Comparison of ENCODE assay signal across 25 mouse cellular contexts in genomic region chr5:114048731-114049308, GRCm38 (mm10). TPM values are rescaled to one million over a fixed set of nuclear protein-coding genes. Genes with fewer than 3 reads are reported as not detected.
DNase-seq lines count a peak whose midpoint lies in the region; ATAC-seq and TF ChIP-seq lines count a peak whose summit lies in the region.
"Had no signal": no experiment of that assay in that cellular context is flagged by ENCODE, and none has a peak within 500 bp of the region (broad histone marks: within the 10 kb centered on the region; RNA-seq: fewer than 3 reads in every experiment).

No protein-coding gene starts in this region.

- WGBS in kidney, postnatal 0 days, result 54% methylated on average over 12 of the region's 12 CpGs
- WGBS in midbrain, embryonic 13.5 days, result 56% methylated on average over 12 of the region's 12 CpGs
- 71% methylated on average over 12 of the region's 12 CpGs for WGBS in midbrain, embryonic 10.5 days
- 46% methylated on average over 12 of the region's 12 CpGs for WGBS in stomach, postnatal 0 days

- no peak for DNase-seq in kidney, postnatal 0 days (ENCODE audit: low spot score)
- DNase-seq in kidney, postnatal 25 days, result no peak
- no peak for DNase-seq in midbrain, embryonic 10.5 days (ENCODE audit: low spot score)
- peak; percentile 26 for DNase-seq in brain, embryonic 14.5 days (ENCODE audit: low read depth)
- DNase-seq in stomach, postnatal 0 days (ENCODE audit: low spot score), result no peak
- DNase-seq in embryo, embryonic 10 days (ENCODE audit: low spot score), result no peak
- DNase-seq: adrenal gland, postnatal 14 days; cerebellum, adult 9-10 months; gastrocnemius, postnatal 14 days; heart, adult 18-20 months; heart, postnatal 10 days; lung, adult 18-20 months; lung, postnatal 4 days; right cerebral cortex, adult 18-20 months; right cerebral cortex, postnatal 4 days; thymus, postnatal 25 days had no signal

- no peaks in the 10 kb centered on the region for H3K27me3 ChIP-seq in kidney, postnatal 0 days (ENCODE audit: insufficient read depth, low read length)
- no peaks in the 10 kb centered on the region for H3K27me3 ChIP-seq in midbrain, embryonic 13.5 days
- 0 out of 2 replicates have a peak, but pooled peaks cover 3% of the 10 kb centered on the region for H3K27me3 ChIP-seq in midbrain, embryonic 10.5 days (ENCODE audit: low read depth, poor library complexity, severe bottlenecking)
- H3K27me3 ChIP-seq in stomach, postnatal 0 days (ENCODE audit: control insufficient read depth, insufficient read depth, low read length), result no peaks in the 10 kb centered on the region
- H3K27me3 ChIP-seq: hindbrain, embryonic 15.5 days; limb, embryonic 15.5 days; neural tube, embryonic 12.5 days had no signal

- no peak for TF ChIP-seq POLR2A in brain, embryonic 14.5 days (IDR thresholded peaks at IDR 0.05; ENCODE audit: borderline replicate concordance, extremely low read depth, insufficient read depth, insufficient read length, poor library complexity, severe bottlenecking)

- peak; percentile 35; the same call in 1 of the 2 replicates for TF ChIP-seq CTCF in kidney, postnatal 0 days (IDR thresholded peaks at IDR 0.05; ENCODE audit: low read depth)
- TF ChIP-seq CTCF in brain, embryonic 14.5 days (IDR thresholded peaks at IDR 0.05; ENCODE audit: borderline replicate concordance, extremely low read depth, insufficient read depth, insufficient read length), result peak; percentile 5; the same call in 1 of the 2 replicates
- peak; percentile 33; the same call in 1 of the 2 replicates for TF ChIP-seq CTCF in stomach, postnatal 0 days (IDR thresholded peaks at IDR 0.05; ENCODE audit: low read depth)

- 0 out of 2 replicates have a peak, but pooled peaks cover 3% of the 10 kb centered on the region for H3K4me1 ChIP-seq in kidney, postnatal 0 days (replicated peaks; ENCODE audit: insufficient read depth, low read length)
- H3K4me1 ChIP-seq in midbrain, embryonic 13.5 days (replicated peaks), result peaks cover 11% of the 10 kb centered on the region; the same call in 1 of the 2 replicates
- peaks cover 14% of the 10 kb centered on the region for H3K4me1 ChIP-seq in midbrain, embryonic 10.5 days
- no peaks in the 10 kb centered on the region for H3K4me1 ChIP-seq in stomach, postnatal 0 days (replicated peaks; ENCODE audit: control insufficient read depth, insufficient read depth)
- H3K4me1 ChIP-seq: hindbrain, embryonic 15.5 days; neural tube, embryonic 12.5 days had no signal

- no peaks in the 10 kb centered on the region for H3K9me3 ChIP-seq in kidney, postnatal 0 days (replicated peaks; ENCODE audit: low read length)
- no peaks in the 10 kb centered on the region for H3K9me3 ChIP-seq in midbrain, embryonic 13.5 days
- H3K9me3 ChIP-seq in midbrain, embryonic 10.5 days (replicated peaks), result no peaks in the 10 kb centered on the region
- H3K9me3 ChIP-seq in stomach, postnatal 0 days (ENCODE audit: control insufficient read depth, low read length), result no peaks in the 10 kb centered on the region
- H3K9me3 ChIP-seq: embryonic facial prominence, embryonic 15.5 days; heart, embryonic 12.5 days; hindbrain, embryonic 15.5 days; limb, embryonic 15.5 days; neural tube, embryonic 12.5 days had no signal

- H3K4me3 ChIP-seq in kidney, postnatal 0 days (replicated peaks; ENCODE audit: low read depth, low read length), result no peak overlapping the region
- no peak overlapping the region for H3K4me3 ChIP-seq in midbrain, embryonic 13.5 days (replicated peaks)
- H3K4me3 ChIP-seq in midbrain, embryonic 10.5 days, result no peak overlapping the region
- no peak overlapping the region for H3K4me3 ChIP-seq in stomach, postnatal 0 days (ENCODE audit: low read depth, low read length)
- H3K4me3 ChIP-seq: embryonic facial prominence, embryonic 15.5 days; heart, embryonic 12.5 days; hindbrain, embryonic 15.5 days; limb, embryonic 15.5 days; neural tube, embryonic 12.5 days had no signal

- no peak for ATAC-seq in kidney, postnatal 0 days (replicated peaks; ENCODE audit: low FRiP score, low read depth)
- no peak for ATAC-seq in midbrain, embryonic 13.5 days
- ATAC-seq in stomach, postnatal 0 days (ENCODE audit: low FRiP score, low TSS enrichment), result no peak
- ATAC-seq: forebrain, embryonic 14.5 days; intestine, embryonic 16.5 days had no signal

- H3K27ac ChIP-seq in kidney, postnatal 0 days, result no peak overlapping the region
- H3K27ac ChIP-seq in midbrain, embryonic 13.5 days, result no peak overlapping the region
- no peak overlapping the region for H3K27ac ChIP-seq in midbrain, embryonic 10.5 days (replicated peaks)
- no peak overlapping the region for H3K27ac ChIP-seq in stomach, postnatal 0 days (replicated peaks)
- H3K27ac ChIP-seq: embryonic facial prominence, embryonic 15.5 days; hindbrain, embryonic 15.5 days; limb, embryonic 15.5 days; neural tube, embryonic 12.5 days had no signal

- no peaks in the 10 kb centered on the region for H3K36me3 ChIP-seq in kidney, postnatal 0 days (ENCODE audit: insufficient read depth, low read length)
- peaks cover 46% of the 10 kb centered on the region for H3K36me3 ChIP-seq in midbrain, embryonic 13.5 days
- H3K36me3 ChIP-seq in midbrain, embryonic 10.5 days, result no peaks in the 10 kb centered on the region
- H3K36me3 ChIP-seq in stomach, postnatal 0 days (ENCODE audit: control insufficient read depth, insufficient read depth, low read length), result no peaks in the 10 kb centered on the region
- H3K36me3 ChIP-seq: embryonic facial prominence, embryonic 15.5 days; heart, embryonic 12.5 days; limb, embryonic 15.5 days had no signal

- H3K9ac ChIP-seq in kidney, postnatal 0 days (ENCODE audit: low read depth, low read length), result no peak overlapping the region
- H3K9ac ChIP-seq in midbrain, embryonic 13.5 days (replicated peaks), result 0 out of 2 replicates have a peak overlapping the region, but pooled peaks have one; percentile 7
- no peak overlapping the region for H3K9ac ChIP-seq in stomach, postnatal 0 days (ENCODE audit: low read length)
- H3K9ac ChIP-seq: embryonic facial prominence, embryonic 15.5 days; heart, embryonic 12.5 days; hindbrain, embryonic 15.5 days; limb, embryonic 15.5 days; neural tube, embryonic 12.5 days had no signal

- H3K4me2 ChIP-seq in kidney, postnatal 0 days (ENCODE audit: low read length), result no peak overlapping the region
- no peak overlapping the region for H3K4me2 ChIP-seq in midbrain, embryonic 13.5 days (replicated peaks)
- no peak overlapping the region for H3K4me2 ChIP-seq in stomach, postnatal 0 days (replicated peaks; ENCODE audit: low read depth)
- H3K4me2 ChIP-seq: embryonic facial prominence, embryonic 15.5 days; heart, embryonic 12.5 days; hindbrain, embryonic 15.5 days; limb, embryonic 15.5 days; neural tube, embryonic 12.5 days had no signal

- TF ChIP-seq EP300 in stomach, postnatal 0 days (optimal IDR thresholded peaks at IDR 0.05), result no peak

RNA-seq across cellular contexts. Expression of gene Usp30, which starts 16.4 kb away (rescaled TPM):
- polyA plus RNA-seq in kidney, postnatal 0 days (2015; fragmentation: Nextera tagmentation; extraction: Ambion mirVana), result 10.3 and 12.0 TPM in 2 replicates
- 16.7 and 19.0 TPM in 2 replicates for polyA plus RNA-seq in midbrain, embryonic 13.5 days (2015; fragmentation: Nextera tagmentation; extraction: Ambion mirVana)
- polyA plus RNA-seq in midbrain, embryonic 10.5 days (2016; fragmentation: Nextera tagmentation; extraction: Ambion mirVana), result 13.0 and 15.6 TPM in 2 replicates
- 40.0 and 41.6 TPM in 2 replicates for polyA plus RNA-seq in brain, embryonic 14.5 days (2012; rRNA removed)
- 5.3 and 5.7 TPM in 2 replicates for polyA plus RNA-seq in stomach, postnatal 0 days (2015; fragmentation: Nextera tagmentation; extraction: Ambion mirVana)

RNA-seq across cellular contexts. Expression of gene Svop, which starts 42.5 kb away (rescaled TPM):
- polyA plus RNA-seq in kidney, postnatal 0 days (2015; fragmentation: Nextera tagmentation; extraction: Ambion mirVana), result 0.08 and 0.11 TPM in 2 replicates
- polyA plus RNA-seq in midbrain, embryonic 13.5 days (2015; fragmentation: Nextera tagmentation; extraction: Ambion mirVana), result 79.3 and 82.7 TPM in 2 replicates
- polyA plus RNA-seq in midbrain, embryonic 10.5 days (2016; fragmentation: Nextera tagmentation; extraction: Ambion mirVana), result 8.9 and 17.7 TPM in 2 replicates
- polyA plus RNA-seq in brain, embryonic 14.5 days (2012; rRNA removed), result 70.1 and 81.5 TPM in 2 replicates
- 1.1 and 1.2 TPM in 2 replicates for polyA plus RNA-seq in stomach, postnatal 0 days (2015; fragmentation: Nextera tagmentation; extraction: Ambion mirVana)
- polyA plus RNA-seq: kidney, embryonic 14.5 days had no signal

RNA-seq across cellular contexts. Expression of gene Dao, which starts 45.3 kb away (rescaled TPM):
- polyA plus RNA-seq in kidney, postnatal 0 days (2015; fragmentation: Nextera tagmentation; extraction: Ambion mirVana), result 35.3 and 42.7 TPM in 2 replicates
- not detected in 2 replicates for polyA plus RNA-seq in midbrain, embryonic 13.5 days (2015; fragmentation: Nextera tagmentation; extraction: Ambion mirVana)
- not detected in 2 replicates for polyA plus RNA-seq in midbrain, embryonic 10.5 days (2016; fragmentation: Nextera tagmentation; extraction: Ambion mirVana)
- polyA plus RNA-seq in brain, embryonic 14.5 days (2012; rRNA removed), result not detected in 2 replicates
- 0.15 and 0.24 TPM in 2 replicates for polyA plus RNA-seq in stomach, postnatal 0 days (2015; fragmentation: Nextera tagmentation; extraction: Ambion mirVana)
- polyA plus RNA-seq: embryonic facial prominence, embryonic 15.5 days; forebrain, embryonic 14.5 days; heart, embryonic 12.5 days; limb, embryonic 15.5 days; neural tube, embryonic 12.5 days had no signal

RNA-seq across cellular contexts. Expression of gene Ssh1, which starts 55.1 kb away (rescaled TPM):
- 9.9 and 10.0 TPM in 2 replicates for polyA plus RNA-seq in kidney, postnatal 0 days (2015; fragmentation: Nextera tagmentation; extraction: Ambion mirVana)
- 14.3 and 17.2 TPM in 2 replicates for polyA plus RNA-seq in midbrain, embryonic 13.5 days (2015; fragmentation: Nextera tagmentation; extraction: Ambion mirVana)
- 13.3 and 16.8 TPM in 2 replicates for polyA plus RNA-seq in midbrain, embryonic 10.5 days (2016; fragmentation: Nextera tagmentation; extraction: Ambion mirVana)
- polyA plus RNA-seq in brain, embryonic 14.5 days (2012; rRNA removed), result 12.2 and 19.2 TPM in 2 replicates
- polyA plus RNA-seq in stomach, postnatal 0 days (2015; fragmentation: Nextera tagmentation; extraction: Ambion mirVana), result 5.0 and 5.3 TPM in 2 replicates

Comparison
In these comparisons a context has a peak if more than half of its experiments do, and no peak if none do; other contexts are left out.
1. RNA of gene Dao, which starts 45.3 kb away (polyA plus RNA-seq): 35.3 to 42.7 TPM in kidney, postnatal 0 days; 0.15 to 0.24 TPM in stomach, postnatal 0 days, not detected in midbrain, embryonic 13.5 days, not detected in brain, embryonic 14.5 days and not detected in midbrain, embryonic 10.5 days; every median in the first group is over 10 times any median in the second.
2. Peak in every context shown above with its lines, with median percentiles within 50 percentile points of each other: CTCF ChIP-seq.